Mouse (Mus musculus): ENCODE results near the gene Nppa. TPM values are rescaled to one million over a fixed set of nuclear protein-coding genes. Genes with fewer than 3 reads are reported as not detected.

Nppa gene
- polyA plus RNA-seq (2014; fragmentation: Nextera tagmentation; extraction: Ambion mirVana), result 1.2 and 2.3 TPM in 2 replicates

DNA sequence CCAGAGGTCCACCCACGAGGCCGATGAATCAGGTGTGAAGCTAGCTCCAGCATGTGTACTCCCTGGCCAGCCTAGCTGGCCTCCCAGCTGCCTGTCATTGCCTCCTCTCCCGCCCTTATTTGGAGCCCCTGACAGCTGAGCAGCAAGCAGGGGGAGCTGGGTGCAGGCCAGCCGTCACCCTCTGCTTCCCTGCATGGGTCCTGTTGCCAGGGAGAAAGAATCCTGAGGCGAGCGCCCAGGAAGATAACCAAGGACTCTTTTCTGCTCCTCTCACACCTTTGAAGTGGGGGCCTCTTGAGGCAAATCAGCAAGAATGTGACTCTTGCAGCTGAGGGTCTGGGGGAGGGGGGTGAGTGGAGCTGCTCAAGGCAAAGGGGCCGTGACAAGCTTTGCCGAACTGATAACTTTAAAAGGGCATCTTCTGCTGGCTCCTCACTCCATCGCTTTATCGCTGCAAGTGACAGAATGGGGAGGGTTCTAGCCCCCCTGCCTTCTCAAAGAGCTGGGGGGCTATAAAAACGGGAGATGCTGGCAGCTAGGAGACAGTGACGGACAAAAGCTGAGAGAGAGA, at the start of gene Nppa:
Nppa (plus strand) TSS at position 521 of the 571 bp plus-strand sequence.
- peaks cover 1% of the 10 kb centered on the region; the same call in 1 of the 2 replicates for H3K36me3 ChIP-seq (ENCODE audit: control insufficient read depth, insufficient read depth, low read length)
- WGBS, result 25% methylated on average over 12 of the region's 12 CpGs
- no peaks in the 10 kb centered on the region for H3K27me3 ChIP-seq (ENCODE audit: control insufficient read depth, insufficient read depth, low read length)
- no peak for ATAC-seq (ENCODE audit: insufficient number of reproducible peaks, insufficient read depth, low FRiP score, low read depth)
- no peak within 1 kb of the TSS for H3K4me2 ChIP-seq (replicated peaks; ENCODE audit: low read depth, low read length)
- H3K9me3 ChIP-seq (ENCODE audit: control insufficient read depth, low read depth, low read length), result no peaks in the 10 kb centered on the region
- no peak within 1 kb of the TSS for H3K4me3 ChIP-seq (ENCODE audit: low read depth, low read length)
- H3K9ac ChIP-seq (replicated peaks; ENCODE audit: low read depth, low read length), result no peak within 1 kb of the TSS
- no peak within 1 kb of the TSS for H3K27ac ChIP-seq (ENCODE audit: low read length)
- H3K4me1 ChIP-seq (ENCODE audit: control insufficient read depth, insufficient read depth, low read length), result no peaks in the 10 kb centered on the region

DNA sequence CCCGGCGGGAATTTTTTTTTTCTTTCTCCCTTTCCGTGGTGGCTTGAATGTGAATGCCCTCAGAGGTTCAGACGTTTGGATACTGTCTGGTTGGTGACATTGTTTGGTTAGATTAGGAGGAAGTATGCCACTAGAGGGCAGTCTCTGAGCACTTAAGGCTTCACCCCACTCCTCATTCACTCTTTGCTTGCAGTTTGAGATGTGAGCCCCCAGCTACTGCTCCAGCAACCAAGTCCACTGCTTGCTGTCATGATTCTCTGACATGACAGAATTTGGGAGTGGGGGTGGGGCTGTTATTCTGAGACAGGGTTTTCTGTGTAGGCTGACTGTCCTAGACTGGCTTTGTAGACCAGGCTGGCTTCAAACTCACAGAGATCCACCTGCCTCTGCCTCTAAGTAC, 46.9 kb upstream of the Nppa start:
- no peak for ATAC-seq (ENCODE audit: insufficient number of reproducible peaks, insufficient read depth, low FRiP score, low read depth)
- 11% methylated on average over 4 of the region's 4 CpGs for WGBS

DNA sequence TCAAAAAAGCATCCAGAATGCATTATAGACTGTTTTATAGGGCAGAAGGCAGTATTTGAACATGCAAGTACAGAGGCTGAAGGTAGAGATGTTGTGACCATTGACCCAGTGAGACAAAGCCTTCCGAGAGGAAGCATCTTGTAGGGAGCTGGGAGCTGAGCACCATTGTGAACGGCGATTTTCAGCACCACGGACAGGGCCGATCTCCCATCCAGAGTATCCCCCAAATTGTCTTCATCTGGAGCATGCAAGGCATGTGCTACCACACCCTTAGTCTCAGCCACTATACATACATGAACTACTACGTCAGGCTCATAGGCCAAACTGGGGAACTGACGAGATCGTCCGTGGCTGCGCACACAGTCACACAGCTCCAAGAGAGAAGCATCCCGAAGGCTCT, 43.4 kb upstream of the Nppa start:
- Histone ChIP-seq H3K36me3 (ENCODE audit: control insufficient read depth, insufficient read depth, low read length) (no peaks in the 10 kb centered on the region), H3K27ac (ENCODE audit: low read length) (no peak overlapping the region), H3K27me3 (ENCODE audit: control insufficient read depth, insufficient read depth, low read length) (no peaks in the 10 kb centered on the region), H3K4me1 (ENCODE audit: control insufficient read depth, insufficient read depth, low read length) (no peaks in the 10 kb centered on the region), H3K9ac (replicated peaks; ENCODE audit: low read depth, low read length) (no peak overlapping the region), H3K4me2 (replicated peaks; ENCODE audit: low read depth, low read length) (no peak overlapping the region), H3K9me3 (ENCODE audit: control insufficient read depth, low read depth, low read length) (no peaks in the 10 kb centered on the region), H3K4me3 (ENCODE audit: low read depth, low read length) (no peak overlapping the region)
- no peak for ATAC-seq (ENCODE audit: insufficient number of reproducible peaks, insufficient read depth, low FRiP score, low read depth)
- WGBS, result 43% methylated on average over 11 of the region's 11 CpGs

More for the DNA sequence above, 46.9 kb upstream of the Nppa start:
- H3K4me1 ChIP-seq (ENCODE audit: control insufficient read depth, insufficient read depth, low read length), result no peaks in the 10 kb centered on the region
- H3K9ac ChIP-seq (replicated peaks; ENCODE audit: low read depth, low read length), result no peak overlapping the region
- H3K27ac ChIP-seq (ENCODE audit: low read length), result no peak overlapping the region
- no peak overlapping the region for H3K4me2 ChIP-seq (replicated peaks; ENCODE audit: low read depth, low read length)
- H3K9me3 ChIP-seq (ENCODE audit: control insufficient read depth, low read depth, low read length), result no peaks in the 10 kb centered on the region
- peaks cover 2% of the 10 kb centered on the region for H3K36me3 ChIP-seq (ENCODE audit: control insufficient read depth, insufficient read depth, low read length)
- H3K4me3 ChIP-seq (ENCODE audit: low read depth, low read length), result no peak overlapping the region
- no peaks in the 10 kb centered on the region for H3K27me3 ChIP-seq (ENCODE audit: control insufficient read depth, insufficient read depth, low read length)

DNA sequence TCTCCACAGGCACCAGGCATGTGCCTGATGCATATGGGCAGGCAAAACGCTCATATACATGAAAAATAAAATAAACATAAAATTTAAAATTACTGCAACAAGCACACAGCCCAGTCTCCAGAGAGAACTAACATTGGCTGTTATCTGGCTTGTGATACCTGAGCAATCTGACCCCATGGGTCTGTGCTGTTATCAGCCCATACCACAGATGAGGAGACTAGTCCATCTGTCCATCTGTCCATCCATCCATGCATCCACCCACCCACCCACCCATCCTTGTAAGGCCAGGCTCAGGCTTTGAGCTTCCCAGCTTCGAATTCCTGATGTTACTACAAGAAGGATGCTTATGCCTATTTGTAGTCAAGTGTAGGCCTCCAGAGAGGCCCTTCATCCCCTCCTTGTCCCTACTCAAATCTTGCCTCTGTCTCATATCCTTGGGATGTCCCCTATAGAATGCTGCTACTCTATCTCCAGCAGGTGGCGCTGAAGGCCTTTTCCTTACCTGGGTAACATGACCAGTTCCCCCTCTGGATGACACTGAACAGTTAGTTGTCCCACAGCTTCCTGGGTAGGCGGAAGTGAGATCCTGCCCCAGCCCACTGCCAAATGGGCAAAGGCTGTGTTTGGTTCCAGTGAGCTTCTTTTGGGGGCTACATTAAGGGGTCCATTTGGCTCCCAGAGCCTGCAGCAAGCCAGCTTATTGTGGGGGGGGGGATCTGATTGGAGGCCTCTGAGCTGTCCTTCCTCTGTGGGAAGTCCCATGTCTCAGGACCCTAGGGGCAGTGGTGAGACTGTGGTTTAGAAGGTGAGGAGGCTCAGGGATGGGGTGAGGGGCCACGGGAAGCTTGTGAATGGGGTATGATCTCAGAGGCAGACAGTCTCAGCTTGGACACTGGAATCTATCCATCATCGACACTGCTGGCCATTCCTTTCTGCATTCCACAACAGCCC, 40.4 kb upstream of the Nppa start:
- H3K27ac ChIP-seq (ENCODE audit: low read length), result no peak overlapping the region
- 41% methylated on average over 6 of the region's 6 CpGs for WGBS
- no peaks in the 10 kb centered on the region for H3K9me3 ChIP-seq (ENCODE audit: control insufficient read depth, low read depth, low read length)
- H3K9ac ChIP-seq (replicated peaks; ENCODE audit: low read depth, low read length), result no peak overlapping the region
- no peak overlapping the region for H3K4me2 ChIP-seq (replicated peaks; ENCODE audit: low read depth, low read length)
- no peaks in the 10 kb centered on the region for H3K36me3 ChIP-seq (ENCODE audit: control insufficient read depth, insufficient read depth, low read length)
- H3K27me3 ChIP-seq (ENCODE audit: control insufficient read depth, insufficient read depth, low read length), result no peaks in the 10 kb centered on the region
- H3K4me1 ChIP-seq (ENCODE audit: control insufficient read depth, insufficient read depth, low read length), result no peaks in the 10 kb centered on the region
- H3K4me3 ChIP-seq (ENCODE audit: low read depth, low read length), result no peak overlapping the region
- no peak for ATAC-seq (ENCODE audit: insufficient number of reproducible peaks, insufficient read depth, low FRiP score, low read depth)

DNA sequence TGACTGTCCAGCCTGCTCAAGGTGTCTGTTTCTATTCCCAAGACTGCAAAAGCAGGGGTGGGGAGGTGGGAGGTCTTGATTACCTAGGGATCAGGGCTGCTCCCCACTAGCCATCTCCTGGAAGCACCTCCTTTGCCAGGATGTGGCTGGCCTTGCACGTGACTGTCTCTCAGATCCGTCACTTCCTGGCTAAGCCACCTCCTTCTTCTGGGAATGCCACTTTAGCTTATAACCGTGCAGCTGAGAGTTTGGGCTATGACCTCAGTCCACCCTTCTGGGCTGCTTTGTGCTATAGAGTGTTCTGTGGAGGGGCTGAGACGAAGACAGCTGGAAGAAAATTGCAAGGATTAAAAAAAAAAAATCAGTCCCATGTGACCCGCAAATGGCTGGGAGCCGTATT, 37.7 kb upstream of the Nppa start:
- H3K9ac ChIP-seq (replicated peaks; ENCODE audit: low read depth, low read length), result no peak overlapping the region
- 46% methylated on average over 6 of the region's 6 CpGs for whole genome bisulfite sequencing
- no peak overlapping the region for H3K27ac ChIP-seq (ENCODE audit: low read length)
- no peak; the same call in 1 of the 2 replicates for ATAC-seq (ENCODE audit: insufficient number of reproducible peaks, insufficient read depth, low FRiP score, low read depth)
- H3K4me2 ChIP-seq (replicated peaks; ENCODE audit: low read depth, low read length), result no peak overlapping the region
- H3K4me1 ChIP-seq (ENCODE audit: control insufficient read depth, insufficient read depth, low read length), result no peaks in the 10 kb centered on the region
- H3K36me3 ChIP-seq (ENCODE audit: control insufficient read depth, insufficient read depth, low read length), result no peaks in the 10 kb centered on the region
- H3K4me3 ChIP-seq (ENCODE audit: low read depth, low read length), result no peak overlapping the region
- no peaks in the 10 kb centered on the region for H3K9me3 ChIP-seq (ENCODE audit: control insufficient read depth, low read depth, low read length)
- no peaks in the 10 kb centered on the region for H3K27me3 ChIP-seq (ENCODE audit: control insufficient read depth, insufficient read depth, low read length)

DNA sequence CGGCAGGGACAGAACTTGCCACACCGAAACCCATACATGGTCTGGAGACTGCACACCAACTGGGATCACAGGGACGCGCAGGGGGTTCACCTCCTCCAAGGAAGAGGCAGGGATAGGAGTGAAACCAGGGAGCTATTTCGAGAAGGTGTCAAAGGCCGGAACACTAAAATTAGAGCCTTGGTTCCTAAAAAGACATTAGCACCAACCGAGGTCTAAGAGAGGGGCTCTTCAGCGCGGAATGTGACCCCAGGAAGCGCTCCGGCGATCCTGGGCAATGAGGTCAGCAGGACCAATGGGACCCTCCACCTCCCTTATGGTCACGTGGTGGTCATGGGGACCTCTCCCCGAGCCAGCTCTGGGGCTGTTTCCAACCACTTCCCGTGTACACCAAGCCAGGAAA, 36.9 kb upstream of the Nppa start:
- no peak for ATAC-seq (ENCODE audit: insufficient number of reproducible peaks, insufficient read depth, low FRiP score, low read depth)
- WGBS, result 86% methylated on average over 15 of the region's 15 CpGs
- Histone ChIP-seq H3K9ac (replicated peaks; ENCODE audit: low read depth, low read length) (no peak overlapping the region), H3K36me3 (ENCODE audit: control insufficient read depth, insufficient read depth, low read length) (no peaks in the 10 kb centered on the region), H3K4me1 (ENCODE audit: control insufficient read depth, insufficient read depth, low read length) (no peaks in the 10 kb centered on the region), H3K27ac (ENCODE audit: low read length) (no peak overlapping the region), H3K9me3 (ENCODE audit: control insufficient read depth, low read depth, low read length) (no peaks in the 10 kb centered on the region), H3K4me2 (replicated peaks; ENCODE audit: low read depth, low read length) (no peak overlapping the region), H3K4me3 (ENCODE audit: low read depth, low read length) (no peak overlapping the region), H3K27me3 (ENCODE audit: control insufficient read depth, insufficient read depth, low read length) (no peaks in the 10 kb centered on the region)

DNA sequence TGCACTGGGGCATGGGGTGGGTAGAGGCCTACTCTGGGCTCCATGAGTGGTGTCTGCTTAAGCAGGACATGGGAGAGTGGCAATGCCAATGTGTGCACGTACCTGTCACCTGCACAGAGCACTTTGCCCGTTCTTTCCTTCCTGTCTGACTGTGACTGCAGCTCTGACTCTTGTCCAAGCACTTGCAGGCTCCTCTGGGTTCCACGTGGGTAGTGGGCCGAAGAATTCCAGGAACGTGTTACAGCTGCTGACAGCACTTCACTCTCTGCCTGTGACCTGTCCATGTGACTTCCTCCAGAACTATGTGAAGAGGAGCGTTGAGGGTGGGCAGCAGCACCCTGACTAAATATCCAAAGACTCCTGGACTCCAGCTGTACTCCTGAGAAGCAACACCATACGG, 34.8 kb upstream of the Nppa start:
- WGBS, result 60% methylated on average over 7 of the region's 7 CpGs
- Histone ChIP-seq H3K9ac (replicated peaks; ENCODE audit: low read depth, low read length) (no peak overlapping the region), H3K9me3 (ENCODE audit: control insufficient read depth, low read depth, low read length) (no peaks in the 10 kb centered on the region)

DNA sequence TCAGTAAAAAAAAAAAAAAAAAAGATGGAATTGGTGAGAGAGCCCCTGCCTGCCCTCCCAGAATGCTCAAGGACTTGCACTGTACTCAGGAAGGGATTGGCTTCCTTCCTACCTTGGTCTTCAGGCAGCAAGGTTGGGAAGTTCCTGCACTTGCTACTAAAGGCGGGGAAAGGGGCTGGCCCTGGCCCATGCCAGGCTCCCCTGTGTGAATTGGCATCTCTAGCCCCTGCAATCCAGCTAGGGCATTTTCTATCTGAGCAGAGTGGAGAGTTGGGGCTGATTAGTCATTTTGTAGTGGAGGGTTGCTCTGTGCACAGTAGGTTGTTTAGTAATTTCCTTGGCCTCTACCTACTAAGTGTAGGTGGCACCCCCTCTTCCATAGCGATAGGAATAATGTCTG, 31.7 kb upstream of the Nppa start:
- Histone ChIP-seq H3K27me3 (ENCODE audit: control insufficient read depth, insufficient read depth, low read length) (no peaks in the 10 kb centered on the region), H3K4me2 (replicated peaks; ENCODE audit: low read depth, low read length) (no peak overlapping the region), H3K4me1 (ENCODE audit: control insufficient read depth, insufficient read depth, low read length) (no peaks in the 10 kb centered on the region), H3K9me3 (ENCODE audit: control insufficient read depth, low read depth, low read length) (no peaks in the 10 kb centered on the region), H3K36me3 (ENCODE audit: control insufficient read depth, insufficient read depth, low read length) (no peaks in the 10 kb centered on the region), H3K27ac (ENCODE audit: low read length) (no peak overlapping the region), H3K4me3 (ENCODE audit: low read depth, low read length) (no peak overlapping the region), H3K9ac (replicated peaks; ENCODE audit: low read depth, low read length) (no peak overlapping the region)
- ATAC-seq (ENCODE audit: insufficient number of reproducible peaks, insufficient read depth, low FRiP score, low read depth), result no peak
- 77% methylated on average over 2 of the region's 2 CpGs for WGBS

More for the DNA sequence above, 34.8 kb upstream of the Nppa start:
- no peak for ATAC-seq (ENCODE audit: insufficient number of reproducible peaks, insufficient read depth, low FRiP score, low read depth)
- H3K27ac ChIP-seq (ENCODE audit: low read length), result no peak overlapping the region
- no peaks in the 10 kb centered on the region for H3K27me3 ChIP-seq (ENCODE audit: control insufficient read depth, insufficient read depth, low read length)
- H3K4me3 ChIP-seq (ENCODE audit: low read depth, low read length), result no peak overlapping the region
- no peaks in the 10 kb centered on the region for H3K36me3 ChIP-seq (ENCODE audit: control insufficient read depth, insufficient read depth, low read length)
- H3K4me1 ChIP-seq (ENCODE audit: control insufficient read depth, insufficient read depth, low read length), result no peaks in the 10 kb centered on the region
- H3K4me2 ChIP-seq (replicated peaks; ENCODE audit: low read depth, low read length), result no peak overlapping the region

Measured in stomach, embryonic 14.5 days (tissue).